Mouse (Mus musculus): ENCODE data around the gene Mybbp1a. TPM values are rescaled to one million over a fixed set of nuclear protein-coding genes. Genes with fewer than 3 reads are reported as not detected.

Mybbp1a gene
- polyA plus RNA-seq, 1 experiment, result 57.1 TPM

GRCm38 (mm10) chr11:72491130-72491960, 50.2 kb downstream of the Mybbp1a start:
- H3K27ac ChIP-seq (ENCODE audit: control insufficient read depth, insufficient read depth, low read length), result no peak overlapping the region
- WGBS, result 55% methylated on average over 15 of the region's 15 CpGs
- no peak overlapping the region for H3K4me3 ChIP-seq (ENCODE audit: control insufficient read depth, insufficient read depth, low read length)
- peaks cover 7% of the 10 kb centered on the region; the same call in 1 of the 2 replicates for H3K4me1 ChIP-seq (replicated peaks; ENCODE audit: control insufficient read depth, insufficient read depth, low read length)
- TF ChIP-seq CTCF (IDR thresholded peaks at IDR 0.05; ENCODE audit: borderline replicate concordance, control insufficient read depth, extremely low read depth, insufficient read depth, low read length, poor library complexity) (no peak), POLR2A (IDR thresholded peaks at IDR 0.05; ENCODE audit: control insufficient read depth, extremely low read depth, insufficient read depth, low read length, poor library complexity) (no peak)
- peaks cover 13% of the 10 kb centered on the region; the same call in 1 of the 2 replicates for H3K27me3 ChIP-seq (ENCODE audit: control insufficient read depth, insufficient read depth, low read length)
- DNase-seq, result no peak
- H3K36me3 ChIP-seq (ENCODE audit: control insufficient read depth, insufficient read depth, low read length), result no peaks in the 10 kb centered on the region

- H3K4me1 ChIP-seq (replicated peaks; ENCODE audit: control insufficient read depth, insufficient read depth, low read length), result peaks cover 2% of the 10 kb centered on the region; the same call in 1 of the 2 replicates
- no peak for DNase-seq
- TF ChIP-seq CTCF (IDR thresholded peaks at IDR 0.05; ENCODE audit: borderline replicate concordance, control insufficient read depth, extremely low read depth, insufficient read depth, low read length, poor library complexity), result no peak
- TF ChIP-seq POLR2A (IDR thresholded peaks at IDR 0.05; ENCODE audit: control insufficient read depth, extremely low read depth, insufficient read depth, low read length, poor library complexity), result no peak
- no peaks in the 10 kb centered on the region for H3K36me3 ChIP-seq (ENCODE audit: control insufficient read depth, insufficient read depth, low read length)
- WGBS, result 72% methylated on average over 8 of the region's 8 CpGs
- H3K27me3 ChIP-seq (ENCODE audit: control insufficient read depth, insufficient read depth, low read length), result peaks cover 2% of the 10 kb centered on the region; the same call in 1 of the 2 replicates
- H3K4me3 ChIP-seq (ENCODE audit: control insufficient read depth, insufficient read depth, low read length), result no peak overlapping the region
- no peak overlapping the region for H3K27ac ChIP-seq (ENCODE audit: control insufficient read depth, insufficient read depth, low read length)
Measured at GRCm38 (mm10) chr11:72494046-72494988, 53.2 kb downstream of the Mybbp1a start.

GRCm38 (mm10) chr11:72496066-72496465, 54.9 kb downstream of the Mybbp1a start:
- H3K4me1 ChIP-seq (replicated peaks; ENCODE audit: control insufficient read depth, insufficient read depth, low read length), result no peaks in the 10 kb centered on the region
- TF ChIP-seq POLR2A (IDR thresholded peaks at IDR 0.05; ENCODE audit: control insufficient read depth, extremely low read depth, insufficient read depth, low read length, poor library complexity) (no peak), CTCF (IDR thresholded peaks at IDR 0.05; ENCODE audit: borderline replicate concordance, control insufficient read depth, extremely low read depth, insufficient read depth, low read length, poor library complexity) (no peak)
- no peak overlapping the region for H3K4me3 ChIP-seq (ENCODE audit: control insufficient read depth, insufficient read depth, low read length)
- no peak for DNase-seq
- H3K36me3 ChIP-seq (ENCODE audit: control insufficient read depth, insufficient read depth, low read length), result no peaks in the 10 kb centered on the region
- no peak overlapping the region for H3K27ac ChIP-seq (ENCODE audit: control insufficient read depth, insufficient read depth, low read length)
- 80% methylated on average over 3 of the region's 3 CpGs for WGBS
- no peaks in the 10 kb centered on the region for H3K27me3 ChIP-seq (ENCODE audit: control insufficient read depth, insufficient read depth, low read length)

- no peak overlapping the region for H3K27ac ChIP-seq (ENCODE audit: control insufficient read depth, insufficient read depth, low read length)
- no peak overlapping the region for H3K4me3 ChIP-seq (ENCODE audit: control insufficient read depth, insufficient read depth, low read length)
- no peaks in the 10 kb centered on the region for H3K27me3 ChIP-seq (ENCODE audit: control insufficient read depth, insufficient read depth, low read length)
- DNase-seq, result no peak
- no peaks in the 10 kb centered on the region for H3K4me1 ChIP-seq (replicated peaks; ENCODE audit: control insufficient read depth, insufficient read depth, low read length)
- no peak for TF ChIP-seq CTCF (IDR thresholded peaks at IDR 0.05; ENCODE audit: borderline replicate concordance, control insufficient read depth, extremely low read depth, insufficient read depth, low read length, poor library complexity)
- no peak for TF ChIP-seq POLR2A (IDR thresholded peaks at IDR 0.05; ENCODE audit: control insufficient read depth, extremely low read depth, insufficient read depth, low read length, poor library complexity)
- WGBS, result 96% methylated on average over 1 of the region's 1 CpGs
- no peaks in the 10 kb centered on the region for H3K36me3 ChIP-seq (ENCODE audit: control insufficient read depth, insufficient read depth, low read length)
Measured at GRCm38 (mm10) chr11:72496775-72497174, 55.6 kb downstream of the Mybbp1a start.

GRCm38 (mm10) chr11:72497367-72497766, 56.2 kb downstream of the Mybbp1a start:
- no peaks in the 10 kb centered on the region for H3K27me3 ChIP-seq (ENCODE audit: control insufficient read depth, insufficient read depth, low read length)
- 94% methylated on average over 4 of the region's 4 CpGs for WGBS
- H3K4me3 ChIP-seq (ENCODE audit: control insufficient read depth, insufficient read depth, low read length), result no peak overlapping the region
- H3K27ac ChIP-seq (ENCODE audit: control insufficient read depth, insufficient read depth, low read length), result no peak overlapping the region
- H3K4me1 ChIP-seq (replicated peaks; ENCODE audit: control insufficient read depth, insufficient read depth, low read length), result no peaks in the 10 kb centered on the region
- H3K36me3 ChIP-seq (ENCODE audit: control insufficient read depth, insufficient read depth, low read length), result no peaks in the 10 kb centered on the region
- no peak for DNase-seq
- TF ChIP-seq CTCF (IDR thresholded peaks at IDR 0.05; ENCODE audit: borderline replicate concordance, control insufficient read depth, extremely low read depth, insufficient read depth, low read length, poor library complexity) (no peak), POLR2A (IDR thresholded peaks at IDR 0.05; ENCODE audit: control insufficient read depth, extremely low read depth, insufficient read depth, low read length, poor library complexity) (no peak)

GRCm38 (mm10) chr11:72500139-72500538, 59.0 kb downstream of the Mybbp1a start:
- TF ChIP-seq POLR2A (IDR thresholded peaks at IDR 0.05; ENCODE audit: control insufficient read depth, extremely low read depth, insufficient read depth, low read length, poor library complexity) (no peak), CTCF (IDR thresholded peaks at IDR 0.05; ENCODE audit: borderline replicate concordance, control insufficient read depth, extremely low read depth, insufficient read depth, low read length, poor library complexity) (no peak)
- 95% methylated on average over 4 of the region's 4 CpGs for WGBS
- Histone ChIP-seq H3K27ac (ENCODE audit: control insufficient read depth, insufficient read depth, low read length) (no peak overlapping the region), H3K4me3 (ENCODE audit: control insufficient read depth, insufficient read depth, low read length) (no peak overlapping the region), H3K36me3 (ENCODE audit: control insufficient read depth, insufficient read depth, low read length) (no peaks in the 10 kb centered on the region), H3K27me3 (ENCODE audit: control insufficient read depth, insufficient read depth, low read length) (no peaks in the 10 kb centered on the region), H3K4me1 (replicated peaks; ENCODE audit: control insufficient read depth, insufficient read depth, low read length) (no peaks in the 10 kb centered on the region)
- DNase-seq, result no peak

Other genes starting within 250 kb of the Mybbp1a start
- 0.24 and 0.70 TPM in 2 replicates for gene Gm43951, start 234.5 kb upstream of the Mybbp1a start, polyA plus RNA-seq (2012; rRNA removed)
- 12.0 and 12.6 TPM in 2 replicates for gene 4933427D14Rik, start 233.9 kb upstream of the Mybbp1a start, polyA plus RNA-seq (2012; rRNA removed)
- 36.3 and 44.9 TPM in 2 replicates for gene Txndc17, start 233.8 kb upstream of the Mybbp1a start, polyA plus RNA-seq (2012; rRNA removed)
- 7.2 and 10.4 TPM in 2 replicates for gene Med31, start 225.8 kb upstream of the Mybbp1a start, polyA plus RNA-seq (2012; rRNA removed)
- 0.04 and 0.10 TPM in 2 replicates for gene Slc13a5, start 174.1 kb upstream of the Mybbp1a start, polyA plus RNA-seq (2012; rRNA removed)
- gene Xaf1, start 139.7 kb upstream of the Mybbp1a start, polyA plus RNA-seq (2012; rRNA removed), result 39.3 and 46.0 TPM in 2 replicates
- 0.18 and 0.26 TPM in 2 replicates for gene Fbxo39, start 126.9 kb upstream of the Mybbp1a start, polyA plus RNA-seq (2012; rRNA removed)
- 0.11 and 0.27 TPM in 2 replicates for gene Tekt1, start 78.9 kb upstream of the Mybbp1a start, polyA plus RNA-seq (2012; rRNA removed)
- gene Smtnl2, start 29.6 kb upstream of the Mybbp1a start, polyA plus RNA-seq (2012; rRNA removed), result 1.7 and 2.7 TPM in 2 replicates
- 4.0 and 4.3 TPM in 2 replicates for gene Ggt6, start 5.8 kb upstream of the Mybbp1a start, polyA plus RNA-seq (2012; rRNA removed)
- gene Spns2, start 48.5 kb downstream of the Mybbp1a start, polyA plus RNA-seq (2012; rRNA removed), result 8.9 and 10.6 TPM in 2 replicates
- 13.5 and 15.4 TPM in 2 replicates for gene Spns3, start 109.2 kb downstream of the Mybbp1a start, polyA plus RNA-seq (2012; rRNA removed)
- gene Ube2g1, start 165.9 kb downstream of the Mybbp1a start, polyA plus RNA-seq (2012; rRNA removed), result 13.3 and 14.8 TPM in 2 replicates
- gene Ankfy1, start 248.7 kb downstream of the Mybbp1a start, polyA plus RNA-seq (2012; rRNA removed), result 41.1 and 41.2 TPM in 2 replicates

All from thymus, adult 2 months (tissue).